Mouse (Mus musculus) CH12.LX (cell line): ENCODE data around the gene Fkbp1b. TPM values are rescaled to one million over a fixed set of nuclear protein-coding genes. Genes with fewer than 3 reads are reported as not detected.

ENCODE experiments used
- DNase-seq: peaks from one replicate; pipeline ENCODE4 v3.0.0-alpha.2; 2013; ENCODE audit errors: extremely low read depth
- H3K27ac ChIP-seq: 2 replicates; pipeline ENCODE4 v1.5.1; 2012; ENCODE audit warnings: low read depth, mild to moderate bottlenecking, control low read depth, moderate library complexity; ENCODE audit not compliant: insufficient read depth
- H3K27me3 ChIP-seq: replicated peaks from 2 replicates; pipeline ENCODE3; 2012; ENCODE audit warnings: inconsistent platforms
- H3K36me3 ChIP-seq, 2 experiments: replicated peaks in 1 of 2; 2 replicates each; pipeline versions ENCODE3 to v1.6.1; 2012; ENCODE audit warnings: inconsistent platforms in 1 of 2, low read length in 1 of 2, mild to moderate bottlenecking in 1 of 2, mixed read lengths in 1 of 2, moderate library complexity in 1 of 2; ENCODE audit not compliant: control insufficient read depth in 1 of 2, insufficient read depth in 1 of 2
- H3K4me1 ChIP-seq, 2 experiments: 2 replicates each; pipeline ENCODE4 v1.6.1; 2012; ENCODE audit warnings: inconsistent platforms in 1 of 2, moderate library complexity in 1 of 2; ENCODE audit not compliant: insufficient read depth in 2 of 2, control insufficient read depth in 1 of 2
- H3K4me2 ChIP-seq: 2 replicates; pipeline ENCODE4 v1.6.1; 2012; ENCODE audit warnings: low read depth, mild to moderate bottlenecking, control low read depth; ENCODE audit not compliant: poor library complexity, insufficient read depth, severe bottlenecking
- H3K4me3 ChIP-seq, 3 experiments: fragments of 150-350 bp in 1 of 3; sonication (generic) in 1 of 3; replicated peaks in 1 of 3; 2 replicates each; pipeline versions ENCODE3 to v1.5.1; 2011 to 2012; ENCODE audit warnings: low read depth in 2 of 3, low read length in 2 of 3, mild to moderate bottlenecking in 2 of 3, moderate library complexity in 2 of 3, control low read depth in 1 of 3, improper control_type of control experiment in 1 of 3, inconsistent platforms in 1 of 3, mixed read lengths in 1 of 3; ENCODE audit not compliant: poor library complexity in 1 of 3
- H3K79me2 ChIP-seq: replicated peaks from 2 replicates; pipeline ENCODE4 v1.6.1; 2012; ENCODE audit warnings: mild to moderate bottlenecking, moderate library complexity; ENCODE audit not compliant: control insufficient read depth, poor library complexity, insufficient read depth, severe bottlenecking; ENCODE audit errors: extremely low read depth
- H3K9ac ChIP-seq: 2 replicates; pipeline ENCODE4 v1.6.1; 2012; ENCODE audit warnings: low read depth, mild to moderate bottlenecking, control low read depth, moderate library complexity; ENCODE audit not compliant: insufficient read depth
- H3K9me3 ChIP-seq: replicated peaks from 2 replicates; pipeline ENCODE3; 2012; ENCODE audit warnings: low read length, inconsistent platforms, mixed read lengths
- CHD2 ChIP-seq: IDR thresholded peaks from 2 replicates; pipeline ENCODE4 v1.6.1; 2011; ENCODE audit warnings: low read length, improper control_type of control experiment
- CTCF ChIP-seq, 2 experiments: IDR thresholded peaks in 1 of 2; conservative IDR thresholded peaks in 1 of 2; 2 replicates each; pipeline ENCODE4 v1.5.1; 2011 to 2012; ENCODE audit warnings: low read depth in 2 of 2, low read length in 2 of 2, improper control_type of control experiment in 1 of 2, inconsistent platforms in 1 of 2, mild to moderate bottlenecking in 1 of 2, moderate library complexity in 1 of 2
- E2F4 ChIP-seq: IDR thresholded peaks from 2 replicates; pipeline ENCODE4 v1.6.1; 2011; ENCODE audit warnings: low read depth, low read length, improper control_type of control experiment; ENCODE audit not compliant: insufficient replicate concordance
- ELF1 ChIP-seq: IDR thresholded peaks from 2 replicates; pipeline ENCODE4 v1.6.1; 2014; ENCODE audit warnings: low read depth, mild to moderate bottlenecking, inconsistent platforms, low read length, improper control_type of control experiment
- ETS1 ChIP-seq: conservative IDR thresholded peaks from 2 replicates; pipeline ENCODE4 v1.6.1; 2012; ENCODE audit warnings: low read depth, mild to moderate bottlenecking, inconsistent platforms, low read length, improper control_type of control experiment, moderate library complexity
- GABPA ChIP-seq: IDR thresholded peaks from 2 replicates; pipeline ENCODE4 v1.6.1; 2012; ENCODE audit warnings: low read depth, low read length, improper control_type of control experiment, inconsistent platforms; ENCODE audit not compliant: insufficient replicate concordance
- JUN ChIP-seq: IDR thresholded peaks from 2 replicates; pipeline ENCODE4 v1.6.1; 2011; ENCODE audit warnings: low read depth, mild to moderate bottlenecking, low read length, improper control_type of control experiment, moderate library complexity; ENCODE audit not compliant: insufficient read depth
- JUND ChIP-seq: conservative IDR thresholded peaks from 2 replicates; pipeline ENCODE4 v1.6.1; 2011; ENCODE audit warnings: low read depth, low read length, improper control_type of control experiment
- MAFK ChIP-seq: IDR thresholded peaks from 2 replicates; pipeline ENCODE4 v1.6.1; 2011; ENCODE audit warnings: low read length, improper control_type of control experiment; ENCODE audit not compliant: insufficient replicate concordance
- MAX ChIP-seq: IDR thresholded peaks from 2 replicates; pipeline ENCODE4 v1.6.1; 2011; ENCODE audit warnings: low read length, improper control_type of control experiment
- MAZ ChIP-seq: IDR thresholded peaks from 2 replicates; pipeline ENCODE4 v1.6.1; 2012; ENCODE audit warnings: low read depth, mild to moderate bottlenecking, inconsistent platforms, low read length, improper control_type of control experiment, moderate library complexity
- MXI1 ChIP-seq: IDR thresholded peaks from 2 replicates; pipeline ENCODE4 v1.6.1; 2011; ENCODE audit warnings: mild to moderate bottlenecking, low read depth, low read length, improper control_type of control experiment
- NRF1 ChIP-seq: IDR thresholded peaks from 2 replicates; pipeline ENCODE4 v1.6.1; 2014; ENCODE audit warnings: low read depth, mild to moderate bottlenecking, inconsistent platforms, low read length, improper control_type of control experiment, moderate library complexity
- PAX5 ChIP-seq: IDR thresholded peaks from 2 replicates; pipeline ENCODE4 v1.6.1; 2012; ENCODE audit warnings: low read length, inconsistent platforms, mixed read lengths
- POLR2A ChIP-seq: IDR thresholded peaks from 2 replicates; pipeline ENCODE4 v1.6.1; 2011; ENCODE audit warnings: low read depth, mild to moderate bottlenecking, improper control_type of control experiment, low read length
- RAD21 ChIP-seq: IDR thresholded peaks from 2 replicates; pipeline ENCODE4 v1.6.1; 2011; ENCODE audit warnings: low read depth, mild to moderate bottlenecking, low read length, improper control_type of control experiment, moderate library complexity
- SMC3 ChIP-seq: IDR thresholded peaks from 2 replicates; pipeline ENCODE4 v1.6.1; 2011; ENCODE audit warnings: low read depth, low read length, improper control_type of control experiment
- USF2 ChIP-seq: conservative IDR thresholded peaks from 2 replicates; pipeline ENCODE4 v1.6.1; 2011; ENCODE audit warnings: low read depth, low read length, improper control_type of control experiment
- ZC3H11A ChIP-seq: IDR thresholded peaks from 2 replicates; pipeline ENCODE4 v1.6.1; 2012; ENCODE audit warnings: low read depth, mild to moderate bottlenecking, inconsistent platforms, low read length, improper control_type of control experiment
- ZKSCAN1 ChIP-seq: IDR thresholded peaks from 2 replicates; pipeline ENCODE4 v1.6.1; 2012; ENCODE audit warnings: low read depth, inconsistent platforms, low read length, improper control_type of control experiment, borderline replicate concordance
- ZNF384 ChIP-seq: IDR thresholded peaks from 2 replicates; pipeline ENCODE4 v1.6.1; 2012; ENCODE audit warnings: low read depth, low read length, improper control_type of control experiment, inconsistent platforms
- dilution Hi-C: fragments of 300-500 bp; cut with MboI; formaldehyde crosslinking; loops from 2 replicates; pipeline ENCODE4 v1.14.3; 2020; ENCODE audit warnings: low sequenced_read_pairs; ENCODE audit not compliant: extremely low pct_unique_long_range_greater_than_20kb, extremely low pct_ligation_motif_present
- in situ Hi-C: fragments of 300-500 bp; cut with MboI; formaldehyde crosslinking; loops from 3 replicates; pipeline ENCODE4 v1.14.3; 2019; ENCODE audit warnings: low sequenced_read_pairs, low pct_ligation_motif_present, low pct_unique_long_range_greater_than_20kb, mixed read lengths
- polyA plus RNA-seq: library from polyadenylated mRNA; unstranded; fragments of >175 nt; gene quantifications from 2 replicates; pipeline ENCODE4 v1.2.1, GENCODE M21; 2012; ENCODE audit warnings: low read depth; ENCODE audit not compliant: insufficient read length
- total RNA-seq, 2 experiments: library from RNA; depleted of rRNA; stranded (reverse); fragments of 300-350 nt in 1 of 2; fragments of >200 nt in 1 of 2; gene quantifications; 2 replicates each; pipeline ENCODE4 v1.2.3; 2012 to 2014

Gene Fkbp1b
- total and polyA plus RNA-seq, 3 experiments = 0.38 TPM; not detected in 2

DNA sequence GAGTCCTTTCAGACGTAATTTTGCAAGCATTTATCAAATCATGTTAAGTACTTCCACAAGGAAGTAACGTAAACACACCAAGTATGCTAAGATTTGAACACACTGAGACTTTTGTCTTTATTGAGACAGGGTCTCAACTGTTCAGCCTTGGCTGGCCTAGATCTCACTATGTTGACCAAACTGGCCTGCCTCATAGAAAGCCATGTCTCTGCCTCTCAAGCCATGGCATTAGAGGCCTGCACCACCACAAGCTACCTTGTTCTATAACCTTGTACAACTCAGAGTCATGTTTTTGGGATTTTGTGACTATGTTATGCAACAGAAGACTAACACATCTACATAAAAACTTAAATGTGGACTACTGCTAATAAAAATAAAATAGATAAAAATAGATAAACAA, 40.7 kb upstream of the Fkbp1b start:
- dilution Hi-C loops (no loop called here), in situ Hi-C loops (no loop called here)
- Histone ChIP-seq H3K79me2 (no peaks in the 10 kb centered on the region), H3K4me3 (no peak overlapping the region), H3K27me3 (no peaks in the 10 kb centered on the region), H3K27ac (no peak overlapping the region), H3K36me3 (peaks cover 17 to 51% of the 10 kb centered on the region in 2 experiments), H3K9me3 (no peaks in the 10 kb centered on the region), H3K9ac (no peak overlapping the region), H3K4me2 (no peak overlapping the region), H3K4me1 (no peaks in the 10 kb centered on the region; a peak in 1 of 4 replicates)
- DNase-seq = no peak
- TF ChIP-seq CHD2 (no peak), ZC3H11A (no peak), E2F4 (no peak), GABPA (no peak), ELF1 (no peak), ETS1 (no peak), JUND (no peak), PAX5 (no peak), USF2 (no peak)

- H3K4me3 ChIP-seq = no peak overlapping the region
- no peak overlapping the region for H3K27ac ChIP-seq
- dilution Hi-C loops (no loop called here), in situ Hi-C loops (no loop called here)
- no peak overlapping the region for H3K4me2 ChIP-seq
- H3K79me2 ChIP-seq = no peaks in the 10 kb centered on the region
- TF ChIP-seq ZC3H11A (no peak), RAD21 (peak; percentile 4), SMC3 (peak; percentile 25), MAFK (no peak), JUN (no peak), ZNF384 (no peak), ZKSCAN1 (no peak), MAZ (no peak), E2F4 (no peak), POLR2A (no peak), MXI1 (no peak), JUND (no peak), NRF1 (no peak), CTCF (conservative IDR thresholded peaks at IDR 0.05 in 1 of 2, IDR thresholded peaks at IDR 0.05 in 1 of 2; ENCODE audit: low read depth in 2 of 2, low read length in 2 of 2) (peak; percentile 6 to 33; a peak in 2 of 4 replicates), MAX (no peak)
- no peak overlapping the region for H3K9ac ChIP-seq
- peaks cover 0 to under 1% of the 10 kb centered on the region in 2 experiments; a peak in 1 of 4 replicates for H3K4me1 ChIP-seq
- DNase-seq = no peak
- peaks cover 15 to 37% of the 10 kb centered on the region in 2 experiments for H3K36me3 ChIP-seq
- no peaks in the 10 kb centered on the region for H3K27me3 ChIP-seq
- no peaks in the 10 kb centered on the region for H3K9me3 ChIP-seq
Observed at GRCm38 (mm10) chr12:4879048-4879447, 37.7 kb upstream of the Fkbp1b start.
